Mouse (Mus musculus): ENCODE results near the gene Htr7. TPM values are rescaled to one million over a fixed set of nuclear protein-coding genes. Genes with fewer than 3 reads are reported as not detected.

Gene Htr7
- total and polyA plus RNA-seq, 3 experiments, result 0.39 to 0.42 (median 0.41) TPM

- no peaks in the 10 kb centered on the region for H3K36me3 ChIP-seq (ENCODE audit: control insufficient read depth, insufficient read depth, low read length)
These were observed 59.9 kb downstream of the Htr7 start for GRCm38 (mm10) chr19:35997384-35997783.

GRCm38 (mm10) chr19:35987461-35987860 is 69.8 kb downstream of the Htr7 start:
- no peak overlapping the region for H3K9ac ChIP-seq (ENCODE audit: low read depth, low read length)
- H3K27ac ChIP-seq, result no peak overlapping the region
- no peak for DNase-seq
- no peaks in the 10 kb centered on the region for H3K36me3 ChIP-seq (ENCODE audit: control insufficient read depth, insufficient read depth, low read length)
- TF ChIP-seq EP300 (IDR thresholded peaks at IDR 0.05; ENCODE audit: insufficient read depth, low read depth, low read length) (no peak), CTCF (IDR thresholded peaks at IDR 0.05) (no peak), POLR2A (IDR thresholded peaks at IDR 0.05; ENCODE audit: insufficient read depth, low read depth, low read length) (no peak)
- WGBS, result 63% methylated on average over 1 of the region's 1 CpGs
- H3K27me3 ChIP-seq (ENCODE audit: control insufficient read depth, insufficient read depth, low read length), result no peaks in the 10 kb centered on the region
- H3K4me1 ChIP-seq (ENCODE audit: control insufficient read depth, insufficient read depth, low read length), result no peaks in the 10 kb centered on the region
- no peaks in the 10 kb centered on the region for H3K79me2 ChIP-seq (replicated peaks; ENCODE audit: control insufficient read depth, insufficient read depth, low read length)
- no peak overlapping the region for H3K4me3 ChIP-seq
- intact Hi-C loops (cut with DNase I), result no loop called here

More at GRCm38 (mm10) chr19:35997384-35997783, 59.9 kb downstream of the Htr7 start:
- TF ChIP-seq POLR2A (IDR thresholded peaks at IDR 0.05; ENCODE audit: insufficient read depth, low read depth, low read length), result no peak
- TF ChIP-seq CTCF (IDR thresholded peaks at IDR 0.05), result no peak
- no peak for TF ChIP-seq EP300 (IDR thresholded peaks at IDR 0.05; ENCODE audit: insufficient read depth, low read depth, low read length)
- Histone ChIP-seq H3K4me1 (ENCODE audit: control insufficient read depth, insufficient read depth, low read length) (no peaks in the 10 kb centered on the region), H3K9ac (ENCODE audit: low read depth, low read length) (no peak overlapping the region), H3K27ac (no peak overlapping the region), H3K79me2 (replicated peaks; ENCODE audit: control insufficient read depth, insufficient read depth, low read length) (no peaks in the 10 kb centered on the region), H3K27me3 (ENCODE audit: control insufficient read depth, insufficient read depth, low read length) (no peaks in the 10 kb centered on the region), H3K4me3 (no peak overlapping the region)
- 60% methylated on average over 3 of the region's 3 CpGs for WGBS
- intact Hi-C loops (cut with DNase I), result no loop called here
- DNase-seq, result no peak

GRCm38 (mm10) chr19:35974681-35975080 is 82.6 kb downstream of the Htr7 start:
- Histone ChIP-seq H3K4me1 (ENCODE audit: control insufficient read depth, insufficient read depth, low read length) (no peaks in the 10 kb centered on the region), H3K27ac (no peak overlapping the region), H3K36me3 (ENCODE audit: control insufficient read depth, insufficient read depth, low read length) (no peaks in the 10 kb centered on the region), H3K9ac (ENCODE audit: low read depth, low read length) (no peak overlapping the region), H3K4me3 (no peak overlapping the region), H3K79me2 (replicated peaks; ENCODE audit: control insufficient read depth, insufficient read depth, low read length) (no peaks in the 10 kb centered on the region), H3K27me3 (ENCODE audit: control insufficient read depth, insufficient read depth, low read length) (no peaks in the 10 kb centered on the region)
- DNase-seq, result no peak
- TF ChIP-seq CTCF (IDR thresholded peaks at IDR 0.05), result no peak
- TF ChIP-seq EP300 (IDR thresholded peaks at IDR 0.05; ENCODE audit: insufficient read depth, low read depth, low read length), result no peak
- intact Hi-C loops (cut with DNase I), result no loop called here

- H3K36me3 ChIP-seq (ENCODE audit: control insufficient read depth, insufficient read depth, low read length), result no peaks in the 10 kb centered on the region
- H3K79me2 ChIP-seq (replicated peaks; ENCODE audit: control insufficient read depth, insufficient read depth, low read length), result no peaks in the 10 kb centered on the region
- H3K9ac ChIP-seq (ENCODE audit: low read depth, low read length), result no peak overlapping the region
- intact Hi-C loops (cut with DNase I), result no loop called here
- DNase-seq, result no peak
- no peak overlapping the region for H3K27ac ChIP-seq
- no peaks in the 10 kb centered on the region for H3K4me1 ChIP-seq (ENCODE audit: control insufficient read depth, insufficient read depth, low read length)
- WGBS, result 68% methylated on average over 5 of the region's 5 CpGs
- H3K27me3 ChIP-seq (ENCODE audit: control insufficient read depth, insufficient read depth, low read length), result no peaks in the 10 kb centered on the region
- no peak for TF ChIP-seq CTCF (IDR thresholded peaks at IDR 0.05)
- TF ChIP-seq EP300 (IDR thresholded peaks at IDR 0.05; ENCODE audit: insufficient read depth, low read depth, low read length), result no peak
- no peak for TF ChIP-seq POLR2A (IDR thresholded peaks at IDR 0.05; ENCODE audit: insufficient read depth, low read depth, low read length)
- H3K4me3 ChIP-seq, result no peak overlapping the region
These were observed 99.7 kb downstream of the Htr7 start for GRCm38 (mm10) chr19:35957656-35958055.

GRCm38 (mm10) chr19:35955698-35956097 is 101.6 kb downstream of the Htr7 start:
- H3K4me1 ChIP-seq (ENCODE audit: control insufficient read depth, insufficient read depth, low read length), result no peaks in the 10 kb centered on the region
- no peak overlapping the region for H3K27ac ChIP-seq
- no peak for DNase-seq
- 90% methylated on average over 13 of the region's 13 CpGs for WGBS
- intact Hi-C loops (cut with DNase I), result no loop called here
- H3K27me3 ChIP-seq (ENCODE audit: control insufficient read depth, insufficient read depth, low read length), result no peaks in the 10 kb centered on the region
- H3K9ac ChIP-seq (ENCODE audit: low read depth, low read length), result no peak overlapping the region
- no peaks in the 10 kb centered on the region for H3K79me2 ChIP-seq (replicated peaks; ENCODE audit: control insufficient read depth, insufficient read depth, low read length)
- TF ChIP-seq EP300 (IDR thresholded peaks at IDR 0.05; ENCODE audit: insufficient read depth, low read depth, low read length) (no peak), POLR2A (IDR thresholded peaks at IDR 0.05; ENCODE audit: insufficient read depth, low read depth, low read length) (no peak), CTCF (IDR thresholded peaks at IDR 0.05) (no peak)
- no peak overlapping the region for H3K4me3 ChIP-seq
- H3K36me3 ChIP-seq (ENCODE audit: control insufficient read depth, insufficient read depth, low read length), result no peaks in the 10 kb centered on the region

- 27% methylated on average over 1 of the region's 1 CpGs for WGBS
- Histone ChIP-seq H3K9ac (ENCODE audit: low read depth, low read length) (no peak overlapping the region), H3K27ac (no peak overlapping the region), H3K27me3 (ENCODE audit: control insufficient read depth, insufficient read depth, low read length) (no peaks in the 10 kb centered on the region), H3K79me2 (replicated peaks; ENCODE audit: control insufficient read depth, insufficient read depth, low read length) (no peaks in the 10 kb centered on the region), H3K4me3 (no peak overlapping the region), H3K4me1 (ENCODE audit: control insufficient read depth, insufficient read depth, low read length) (no peaks in the 10 kb centered on the region), H3K36me3 (ENCODE audit: control insufficient read depth, insufficient read depth, low read length) (no peaks in the 10 kb centered on the region)
- TF ChIP-seq POLR2A (IDR thresholded peaks at IDR 0.05; ENCODE audit: insufficient read depth, low read depth, low read length), result no peak
- TF ChIP-seq EP300 (IDR thresholded peaks at IDR 0.05; ENCODE audit: insufficient read depth, low read depth, low read length), result no peak
- no peak for TF ChIP-seq CTCF (IDR thresholded peaks at IDR 0.05)
- intact Hi-C loops (cut with DNase I), result no loop called here
- DNase-seq, result no peak
These were observed 107.4 kb downstream of the Htr7 start for GRCm38 (mm10) chr19:35949888-35950287.

Measured in heart, adult 2 months (tissue).